Mouse (Mus musculus) limb, embryonic 15.5 days (tissue): ENCODE results near the gene Tmed2. TPM values are rescaled to one million over a fixed set of nuclear protein-coding genes. Genes with fewer than 3 reads are reported as not detected.

ENCODE experiments used
- ATAC-seq: fragments of 200-750 bp; cut with Nextera tagmentation; 2 replicates; pipeline ENCODE4 v1.8.0; 2017; ENCODE audit warnings: low read depth, moderate TSS enrichment; ENCODE audit not compliant: insufficient number of reproducible peaks, low FRiP score, low TSS enrichment
- H3K27ac ChIP-seq: fragments of 300-500 bp; sonication (generic); 2 replicates; pipeline ENCODE4 v1.5.1; 2015; ENCODE audit warnings: moderate library complexity, mild to moderate bottlenecking, inconsistent platforms
- H3K27me3 ChIP-seq: fragments of 300-500 bp; sonication (generic); 2 replicates; pipeline ENCODE4 v1.6.1; 2015; ENCODE audit warnings: inconsistent platforms
- H3K36me3 ChIP-seq: fragments of 300-500 bp; sonication (generic); 2 replicates; pipeline ENCODE4 v1.6.1; 2015; ENCODE audit warnings: inconsistent platforms
- H3K4me1 ChIP-seq: fragments of 300-500 bp; sonication (generic); 2 replicates; pipeline ENCODE4 v1.6.1; 2015; ENCODE audit warnings: inconsistent platforms
- H3K4me2 ChIP-seq: fragments of 300-500 bp; sonication (generic); 2 replicates; pipeline ENCODE4 v1.6.1; 2015; ENCODE audit warnings: mild to moderate bottlenecking, inconsistent platforms
- H3K4me3 ChIP-seq: fragments of 300-500 bp; sonication (generic); 2 replicates; pipeline ENCODE4 v1.5.1; 2015; ENCODE audit warnings: mild to moderate bottlenecking, inconsistent platforms
- H3K9ac ChIP-seq: fragments of 300-500 bp; sonication (generic); 2 replicates; pipeline ENCODE4 v1.6.1; 2015; ENCODE audit warnings: inconsistent platforms
- H3K9me3 ChIP-seq: fragments of 300-500 bp; sonication (generic); 2 replicates; pipeline ENCODE4 v1.6.1; 2016; ENCODE audit warnings: inconsistent platforms
- WGBS: fragments of 180-500 bp; shearing (Covaris S2); methylation state at CpG from one replicate; pipeline ENCODE4 v1.1.7; 2015; 5-methylcytosine and 5-hydroxymethylcytosine counted together
- polyA plus RNA-seq: library from polyadenylated mRNA; unstranded; fragments of >200 nt; fragmentation: Nextera tagmentation; extraction: Ambion mirVana; gene quantifications from 2 replicates; pipeline ENCODE4 v1.2.1, GENCODE M21; 2015

Gene Tmed2
- polyA plus RNA-seq, 1 experiment from 2014 or later = 659 TPM

- H3K9ac ChIP-seq = no peak overlapping the region
- no peak for ATAC-seq
- no peak overlapping the region for H3K4me3 ChIP-seq
- H3K27ac ChIP-seq = no peak overlapping the region
- peaks cover 62% of the 10 kb centered on the region for H3K36me3 ChIP-seq
- H3K4me2 ChIP-seq = no peak overlapping the region
- peaks cover 6% of the 10 kb centered on the region; the same call in 1 of the 2 replicates for H3K4me1 ChIP-seq
- WGBS = 83% methylated on average over 4 of the region's 4 CpGs
- no peaks in the 10 kb centered on the region for H3K9me3 ChIP-seq
- H3K27me3 ChIP-seq = no peaks in the 10 kb centered on the region
These were observed 35.3 kb upstream of the Tmed2 start for GRCm38 (mm10) chr5:124505235-124505634.

DNA sequence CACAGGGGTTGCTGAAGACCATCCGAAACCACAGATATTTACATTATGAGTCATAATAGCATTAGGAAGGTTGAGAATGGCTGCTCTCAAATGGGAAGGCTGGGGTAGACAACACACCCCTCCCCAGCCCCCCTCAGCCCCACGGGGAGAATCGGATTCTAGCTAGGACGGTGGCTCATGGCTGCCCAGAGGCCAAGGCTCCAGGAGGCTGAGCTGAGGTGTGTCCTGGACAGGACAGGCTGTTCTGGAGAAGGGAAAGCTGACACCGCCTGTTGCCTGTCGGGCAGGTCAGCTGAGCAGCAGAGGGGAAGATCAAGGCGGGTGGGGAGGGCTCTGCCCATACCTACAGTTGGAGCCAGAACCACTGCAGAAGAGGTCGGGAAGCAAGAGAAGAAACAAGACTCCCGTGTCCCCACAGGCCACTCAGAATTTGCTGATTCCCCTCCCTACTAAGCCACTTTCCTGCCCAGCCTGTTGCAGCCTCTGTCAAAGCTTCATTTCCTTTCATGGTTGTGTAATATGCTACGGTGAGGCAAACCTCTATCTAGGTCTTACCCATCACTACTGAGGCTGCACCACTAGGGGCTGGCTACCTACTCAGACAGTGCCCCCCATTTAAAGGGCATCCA, 33.6 kb upstream of the Tmed2 start:
- Histone ChIP-seq H3K4me3 (no peak overlapping the region), H3K4me1 (peaks cover 9% of the 10 kb centered on the region; the same call in 1 of the 2 replicates), H3K36me3 (peaks cover 60% of the 10 kb centered on the region), H3K27me3 (no peaks in the 10 kb centered on the region), H3K4me2 (no peak overlapping the region), H3K9ac (no peak overlapping the region), H3K9me3 (no peaks in the 10 kb centered on the region), H3K27ac (0 out of 2 replicates have a peak overlapping the region, but pooled peaks have one; percentile 4)
- 44% methylated on average over 10 of the region's 10 CpGs for WGBS
- no peak for ATAC-seq

DNA sequence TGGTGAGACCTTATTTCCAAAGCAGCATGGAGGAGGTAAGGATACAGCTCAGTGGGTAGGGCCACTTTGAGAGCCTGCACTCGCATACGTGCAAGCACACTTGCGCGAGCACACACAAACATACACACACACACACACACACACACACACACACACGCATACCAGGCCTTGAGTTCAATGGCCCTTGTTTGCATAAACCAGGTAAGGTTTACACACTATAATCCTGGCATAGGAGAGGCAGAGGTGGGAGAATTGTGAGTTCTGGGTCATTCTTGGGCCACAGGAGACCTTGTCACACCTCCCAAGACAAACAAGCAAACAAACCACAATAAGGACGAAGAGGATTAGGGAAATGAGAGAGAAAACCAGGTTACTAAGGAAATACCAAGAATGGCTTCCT, 31.3 kb upstream of the Tmed2 start:
- peaks cover 58% of the 10 kb centered on the region for H3K36me3 ChIP-seq
- no peak overlapping the region for H3K4me2 ChIP-seq
- H3K4me1 ChIP-seq = peaks cover 9% of the 10 kb centered on the region; the same call in 1 of the 2 replicates
- WGBS = 94% methylated on average over 6 of the region's 6 CpGs
- H3K4me3 ChIP-seq = no peak overlapping the region
- H3K27me3 ChIP-seq = no peaks in the 10 kb centered on the region
- H3K9ac ChIP-seq = no peak overlapping the region
- ATAC-seq = no peak
- H3K27ac ChIP-seq = no peak overlapping the region
- H3K9me3 ChIP-seq = no peaks in the 10 kb centered on the region

- H3K9ac ChIP-seq = no peak overlapping the region
- no peak overlapping the region for H3K4me3 ChIP-seq
- 65% methylated on average over 12 of the region's 12 CpGs for WGBS
- H3K4me2 ChIP-seq = no peak overlapping the region
- no peaks in the 10 kb centered on the region for H3K27me3 ChIP-seq
- H3K4me1 ChIP-seq = peaks cover 9% of the 10 kb centered on the region; the same call in 1 of the 2 replicates
- ATAC-seq = peak; percentile 57
- H3K36me3 ChIP-seq = peaks cover 60% of the 10 kb centered on the region
- no peaks in the 10 kb centered on the region for H3K9me3 ChIP-seq
- H3K27ac ChIP-seq = no peak overlapping the region; the same call in 1 of the 2 replicates
These were observed 30.7 kb upstream of the Tmed2 start for GRCm38 (mm10) chr5:124509742-124510237.

GRCm38 (mm10) chr5:124510536-124511050, 29.9 kb upstream of the Tmed2 start:
- Histone ChIP-seq H3K27ac (peak overlapping the region; percentile 22; the same call in 1 of the 2 replicates), H3K9ac (no peak overlapping the region), H3K4me1 (peaks cover 9% of the 10 kb centered on the region; the same call in 1 of the 2 replicates), H3K4me3 (no peak overlapping the region), H3K4me2 (no peak overlapping the region), H3K36me3 (peaks cover 60% of the 10 kb centered on the region), H3K9me3 (no peaks in the 10 kb centered on the region), H3K27me3 (no peaks in the 10 kb centered on the region)
- ATAC-seq = no peak
- WGBS = 85% methylated on average over 10 of the region's 10 CpGs

- 81% methylated on average over 5 of the region's 5 CpGs for WGBS
- Histone ChIP-seq H3K27ac (no peak overlapping the region), H3K9ac (no peak overlapping the region), H3K36me3 (peaks cover 56% of the 10 kb centered on the region), H3K4me2 (no peak overlapping the region), H3K27me3 (no peaks in the 10 kb centered on the region), H3K4me1 (0 out of 2 replicates have a peak, but pooled peaks cover 3% of the 10 kb centered on the region), H3K9me3 (no peaks in the 10 kb centered on the region), H3K4me3 (no peak overlapping the region)
- no peak for ATAC-seq
These were observed 24.7 kb upstream of the Tmed2 start for GRCm38 (mm10) chr5:124515789-124516188.

DNA sequence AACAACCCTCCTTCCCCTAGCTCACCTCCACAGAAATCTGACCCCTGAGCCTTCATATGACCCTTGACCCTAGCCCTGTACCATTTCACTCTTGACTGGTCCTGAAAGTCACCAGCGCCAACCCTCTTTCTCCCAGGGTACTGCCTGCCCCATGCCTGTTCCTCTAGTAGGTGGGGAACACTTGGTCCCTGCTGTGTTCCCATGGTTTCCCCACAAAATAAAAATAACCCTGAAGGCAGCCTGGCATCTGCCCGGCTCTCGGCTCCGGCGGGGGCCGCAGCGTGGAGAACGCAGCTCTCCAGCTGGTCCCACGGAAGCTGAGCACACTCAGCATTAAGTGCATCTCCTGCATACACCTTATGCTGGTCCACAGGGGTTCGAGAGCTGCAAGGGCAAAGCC, 21.8 kb upstream of the Tmed2 start:
- H3K4me2 ChIP-seq = no peak overlapping the region
- ATAC-seq = no peak
- H3K27ac ChIP-seq = no peak overlapping the region
- H3K4me1 ChIP-seq = no peaks in the 10 kb centered on the region
- H3K9ac ChIP-seq = no peak overlapping the region
- H3K36me3 ChIP-seq = peaks cover 40% of the 10 kb centered on the region
- no peaks in the 10 kb centered on the region for H3K27me3 ChIP-seq
- WGBS = 81% methylated on average over 10 of the region's 10 CpGs
- no peaks in the 10 kb centered on the region for H3K9me3 ChIP-seq
- H3K4me3 ChIP-seq = no peak overlapping the region

DNA sequence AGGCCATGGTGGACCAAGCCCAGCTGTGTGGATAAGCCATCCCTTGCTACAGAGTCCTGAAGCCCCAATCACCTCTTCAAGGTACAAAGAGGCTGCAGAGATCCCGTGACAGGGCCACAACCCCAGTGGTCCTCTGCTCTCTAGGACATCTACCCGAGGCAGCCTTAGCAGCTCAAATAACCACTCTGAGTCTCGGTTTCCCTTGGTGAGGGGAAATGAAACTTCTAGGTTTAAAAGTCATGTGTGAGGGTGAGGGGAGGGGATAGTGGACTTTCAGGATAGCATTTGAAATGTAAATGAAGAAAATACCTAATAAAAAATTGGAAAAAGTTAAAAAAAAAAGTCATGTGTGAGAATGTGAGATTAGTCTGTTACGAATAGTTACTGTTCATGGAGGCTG, 18.9 kb upstream of the Tmed2 start:
- no peaks in the 10 kb centered on the region for H3K4me1 ChIP-seq
- no peak for ATAC-seq
- H3K9me3 ChIP-seq = no peaks in the 10 kb centered on the region
- WGBS = 83% methylated on average over 4 of the region's 4 CpGs
- H3K4me3 ChIP-seq = no peak overlapping the region
- peaks cover 27% of the 10 kb centered on the region for H3K36me3 ChIP-seq
- H3K4me2 ChIP-seq = no peak overlapping the region
- H3K27me3 ChIP-seq = no peaks in the 10 kb centered on the region
- no peak overlapping the region for H3K9ac ChIP-seq
- no peak overlapping the region for H3K27ac ChIP-seq

DNA sequence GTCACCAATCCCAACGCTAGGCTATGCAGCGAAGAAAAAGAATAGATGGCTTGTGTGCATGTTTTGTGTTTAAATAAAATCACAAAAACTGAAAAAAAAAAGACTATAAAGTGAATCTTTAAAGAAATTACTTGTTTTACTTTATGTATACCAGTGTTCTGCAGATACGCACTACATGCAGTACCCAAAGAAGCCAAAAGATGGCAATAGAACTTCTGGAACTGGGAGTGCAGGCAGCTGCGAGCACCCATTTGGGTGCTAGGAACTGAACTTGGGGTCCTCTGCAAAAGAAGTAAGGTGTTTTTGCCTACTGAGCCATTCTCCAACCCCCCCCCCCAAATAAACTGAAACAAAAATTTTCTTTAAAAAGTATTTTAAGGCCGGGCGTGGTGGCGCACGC, 17.5 kb upstream of the Tmed2 start:
- Histone ChIP-seq H3K9ac (no peak overlapping the region), H3K4me3 (no peak overlapping the region), H3K9me3 (no peaks in the 10 kb centered on the region), H3K27ac (no peak overlapping the region), H3K4me2 (no peak overlapping the region), H3K4me1 (peaks cover under 1% of the 10 kb centered on the region; the same call in 1 of the 2 replicates), H3K27me3 (no peaks in the 10 kb centered on the region), H3K36me3 (peaks cover 24% of the 10 kb centered on the region)
- 98% methylated on average over 8 of the region's 8 CpGs for WGBS
- ATAC-seq = no peak

DNA sequence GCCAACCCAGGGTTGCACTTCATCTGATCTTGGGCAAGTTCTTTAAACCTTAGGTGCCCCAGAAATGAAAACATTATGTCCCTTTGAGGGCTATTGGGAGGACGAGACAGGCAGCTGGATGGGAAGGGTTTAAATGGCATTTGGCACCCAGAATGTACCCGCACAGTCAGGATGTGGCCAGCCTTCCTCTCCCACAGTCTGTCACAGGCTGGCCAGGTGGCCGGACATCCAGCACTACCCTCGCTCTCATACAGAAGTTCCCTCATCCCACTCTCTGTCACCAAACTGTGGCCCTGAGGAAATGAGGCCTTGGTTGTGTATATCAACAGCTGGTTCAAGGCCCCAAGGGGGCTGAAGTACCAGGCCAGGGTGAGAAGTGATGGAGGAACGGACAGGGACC, 15.6 kb upstream of the Tmed2 start:
- Histone ChIP-seq H3K9ac (no peak overlapping the region), H3K9me3 (no peaks in the 10 kb centered on the region), H3K4me2 (no peak overlapping the region), H3K27me3 (no peaks in the 10 kb centered on the region), H3K27ac (no peak overlapping the region), H3K4me3 (no peak overlapping the region), H3K36me3 (peaks cover 14% of the 10 kb centered on the region), H3K4me1 (peaks cover 20% of the 10 kb centered on the region)
- ATAC-seq = no peak
- 87% methylated on average over 5 of the region's 5 CpGs for WGBS

GRCm38 (mm10) chr5:124528351-124528750, 12.1 kb upstream of the Tmed2 start:
- WGBS = 56% methylated on average over 4 of the region's 4 CpGs
- H3K4me1 ChIP-seq = peaks cover 38% of the 10 kb centered on the region
- ATAC-seq = no peak
- peaks cover 4% of the 10 kb centered on the region; the same call in 1 of the 2 replicates for H3K36me3 ChIP-seq
- no peaks in the 10 kb centered on the region for H3K9me3 ChIP-seq
- peak overlapping the region; percentile 33 for H3K9ac ChIP-seq
- H3K4me3 ChIP-seq = peak overlapping the region; percentile 78
- no peaks in the 10 kb centered on the region for H3K27me3 ChIP-seq
- peak overlapping the region; percentile 67; the same call in 1 of the 2 replicates for H3K27ac ChIP-seq
- peak overlapping the region; percentile 78 for H3K4me2 ChIP-seq

GRCm38 (mm10) chr5:124528791-124529190, 11.7 kb upstream of the Tmed2 start:
- H3K27me3 ChIP-seq = no peaks in the 10 kb centered on the region
- WGBS = 20% methylated on average over 9 of the region's 9 CpGs

More at GRCm38 (mm10) chr5:124528791-124529190, 11.7 kb upstream of the Tmed2 start:
- H3K4me2 ChIP-seq = peak overlapping the region; percentile 78
- H3K9ac ChIP-seq = peak overlapping the region; percentile 33
- H3K4me1 ChIP-seq = peaks cover 38% of the 10 kb centered on the region
- no peaks in the 10 kb centered on the region for H3K9me3 ChIP-seq
- ATAC-seq = no peak
- peaks cover under 1% of the 10 kb centered on the region; the same call in 1 of the 2 replicates for H3K36me3 ChIP-seq
- peak overlapping the region; percentile 67 for H3K27ac ChIP-seq
- peak overlapping the region; percentile 78 for H3K4me3 ChIP-seq
